Mouse (Mus musculus) cerebellum, adult (tissue): ENCODE data around the gene Tm4sf5.
"Not testable (repeated sequence)": the region's sequence is repeated elsewhere in the genome, so short reads cannot be mapped to it uniquely, and the experiment has no call there.

Source experiments
- ATAC-seq: cut with Nextera tagmentation; 2 replicates; pipeline ENCODE4 v1.9.2; 2017; ENCODE audit warnings: mild to moderate bottlenecking, moderate library complexity, mixed read lengths; ENCODE audit not compliant: insufficient number of reproducible peaks, low FRiP score, low TSS enrichment

The Tm4sf5 gene

GRCm38 (mm10) chr11:70509753-70510564 lies 4.9 kb downstream of the Tm4sf5 start:
- ATAC-seq = peak; percentile 61; the same call in 1 of the 2 replicates

GRCm38 (mm10) chr11:70511242-70511641 lies 6.2 kb downstream of the Tm4sf5 start:
- no peak for ATAC-seq

- ATAC-seq = no peak
Measured at GRCm38 (mm10) chr11:70511825-70512224, 6.8 kb downstream of the Tm4sf5 start.

DNA sequence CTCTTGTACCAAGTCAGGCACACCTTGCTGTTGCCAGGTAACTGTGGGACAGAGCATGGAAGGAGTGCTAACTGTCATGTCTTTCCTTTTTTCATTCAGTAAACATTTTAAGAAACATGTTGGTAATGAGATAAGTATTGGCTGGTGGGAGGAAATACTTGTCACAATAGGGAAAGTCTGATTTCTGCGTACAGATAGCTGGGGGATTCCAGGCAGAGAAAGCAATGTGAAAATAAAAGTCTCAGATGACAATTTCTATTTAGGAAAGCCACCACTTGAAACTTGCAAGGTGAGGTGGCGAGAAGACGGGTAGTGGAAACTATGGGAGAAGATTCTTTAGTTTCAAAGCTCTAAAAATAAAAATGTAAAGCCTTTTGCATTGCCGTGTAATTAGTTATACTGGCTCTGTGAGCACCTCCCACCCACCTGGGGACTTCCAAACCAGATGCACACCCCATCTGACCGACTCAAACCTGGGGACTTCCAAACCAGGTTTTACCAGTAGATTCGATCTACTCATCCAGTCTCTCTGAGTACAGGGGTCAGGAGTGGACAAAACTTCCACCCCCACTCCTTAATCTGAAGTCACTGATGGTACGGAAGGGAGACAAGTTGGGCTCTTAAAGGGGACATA lies 7.8 kb downstream of the Tm4sf5 start:
- no peak for ATAC-seq

GRCm38 (mm10) chr11:70513520-70513919 lies 8.5 kb downstream of the Tm4sf5 start:
- no peak for ATAC-seq

DNA sequence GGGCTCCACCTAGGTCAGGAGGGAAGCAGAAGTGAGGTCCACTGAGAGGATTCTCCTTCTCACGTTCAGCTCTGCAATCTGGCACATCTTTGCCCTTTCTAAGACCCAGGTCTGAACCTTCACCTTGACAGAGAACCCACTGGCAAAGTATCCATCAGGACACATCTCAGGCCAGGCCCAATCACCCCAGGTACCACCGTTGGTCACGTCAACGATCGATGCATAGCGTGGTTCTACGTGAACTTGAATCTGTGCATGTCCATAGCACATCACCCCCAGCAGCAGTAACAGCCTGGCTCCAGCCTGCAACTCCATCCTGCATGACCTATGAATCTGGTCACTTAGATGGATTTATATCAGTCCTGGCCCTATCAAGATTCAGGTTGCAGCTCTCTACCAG lies 9.2 kb downstream of the Tm4sf5 start, which contains the start of gene Vmo1:
Gene Vmo1, minus strand, starts transcription at position 329 of the 400 bp plus-strand sequence.
- ATAC-seq = no peak

GRCm38 (mm10) chr11:70516352-70516751 lies 11.3 kb downstream of the Tm4sf5 start:
- no peak for ATAC-seq

DNA sequence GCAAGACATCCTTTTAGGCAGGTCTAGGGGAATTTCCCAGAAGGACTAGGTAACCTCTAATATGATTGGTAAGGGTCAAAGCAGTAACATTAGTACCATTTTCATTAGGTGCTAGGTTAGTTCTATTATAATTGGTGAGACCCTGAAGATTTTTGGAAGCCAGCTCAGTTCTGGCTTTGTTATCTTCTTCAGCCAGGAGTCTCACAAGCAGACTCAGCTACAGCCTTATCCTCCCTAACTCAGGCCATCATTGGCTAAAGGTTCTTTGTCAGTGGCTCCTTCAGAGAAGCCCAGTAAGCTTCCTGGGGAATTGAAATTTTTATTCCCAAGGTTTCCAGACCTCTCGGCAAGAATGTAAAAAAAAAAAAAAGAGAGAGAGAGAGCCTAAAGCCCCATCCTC lies 13.4 kb downstream of the Tm4sf5 start:
- ATAC-seq = no peak

DNA sequence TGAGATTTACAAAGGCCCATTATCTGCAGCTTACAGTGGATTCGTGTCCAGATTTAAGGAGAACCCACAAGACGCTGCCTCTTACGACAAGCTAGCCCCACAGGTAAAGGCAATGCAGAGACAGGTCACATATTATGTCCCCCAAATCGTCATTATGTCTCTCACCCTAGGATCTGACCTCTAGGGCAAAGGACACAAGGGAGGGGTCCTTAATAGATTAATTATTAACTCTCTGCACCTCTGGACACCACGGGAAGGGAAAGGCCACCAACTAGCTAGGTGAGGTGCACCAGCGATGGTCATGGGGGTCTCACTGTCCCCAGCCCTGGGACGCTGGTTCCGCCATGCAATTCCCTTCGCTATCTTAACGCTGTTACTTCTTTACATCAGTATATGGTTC lies 13.9 kb downstream of the Tm4sf5 start, which contains the start of gene Gltpd2:
Gene Gltpd2, plus strand, starts transcription at position 274 of the 400 bp plus-strand sequence.
- no peak for ATAC-seq

- ATAC-seq = no peak
Measured at GRCm38 (mm10) chr11:70520178-70520769, 15.2 kb downstream of the Tm4sf5 start.

- not testable (repeated sequence) for ATAC-seq
Measured at GRCm38 (mm10) chr11:70523306-70523989, 18.4 kb downstream of the Tm4sf5 start.

DNA sequence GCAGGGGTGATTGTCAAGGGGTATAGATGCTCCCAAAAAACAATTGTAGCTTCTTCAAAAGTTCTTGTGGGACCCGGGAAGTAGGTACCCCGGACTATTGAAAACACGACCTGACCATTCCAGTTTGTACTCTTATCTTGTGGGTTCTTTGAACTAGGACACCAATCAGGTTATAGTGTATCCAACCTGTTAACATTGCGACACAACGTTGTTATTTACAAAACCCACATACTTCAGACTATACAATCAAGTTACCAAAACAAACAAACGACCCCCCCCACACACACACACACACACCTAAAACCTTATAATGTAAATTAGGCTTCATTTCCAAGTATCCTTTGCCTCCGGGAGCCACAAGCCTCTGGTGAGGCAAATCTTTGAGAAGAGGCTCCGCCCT lies 19.7 kb downstream of the Tm4sf5 start:
- peak; percentile 29; the same call in 1 of the 2 replicates for ATAC-seq

DNA sequence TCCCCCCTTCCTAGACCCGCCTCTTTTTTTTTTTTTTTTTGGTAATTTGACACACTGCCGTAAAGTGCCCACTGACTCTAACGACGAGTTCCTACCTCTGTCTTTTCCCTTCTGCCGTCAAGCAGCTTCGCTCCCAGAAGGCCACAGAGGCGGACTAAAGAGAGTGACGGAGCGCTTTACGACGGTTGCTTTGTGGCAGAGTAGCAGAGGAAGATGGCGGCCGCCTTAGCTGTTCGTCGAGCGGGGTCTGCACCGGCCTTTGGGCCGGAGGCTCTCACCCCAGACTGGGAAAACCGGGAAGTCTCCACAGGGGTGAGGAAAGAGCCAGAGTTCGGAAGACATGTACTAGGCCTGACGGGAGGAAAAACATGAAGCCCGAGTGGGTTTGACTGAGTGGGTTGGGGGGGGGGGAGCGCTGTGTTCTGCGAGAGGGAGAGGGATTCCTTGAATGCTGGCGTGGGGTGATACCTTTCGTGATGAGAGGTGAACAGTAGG lies 20.2 kb downstream of the Tm4sf5 start, which contains the start of gene Psmb6:
Gene Psmb6, plus strand, starts transcription at position 184 of the 495 bp plus-strand sequence.
- peak; percentile 97 for ATAC-seq

DNA sequence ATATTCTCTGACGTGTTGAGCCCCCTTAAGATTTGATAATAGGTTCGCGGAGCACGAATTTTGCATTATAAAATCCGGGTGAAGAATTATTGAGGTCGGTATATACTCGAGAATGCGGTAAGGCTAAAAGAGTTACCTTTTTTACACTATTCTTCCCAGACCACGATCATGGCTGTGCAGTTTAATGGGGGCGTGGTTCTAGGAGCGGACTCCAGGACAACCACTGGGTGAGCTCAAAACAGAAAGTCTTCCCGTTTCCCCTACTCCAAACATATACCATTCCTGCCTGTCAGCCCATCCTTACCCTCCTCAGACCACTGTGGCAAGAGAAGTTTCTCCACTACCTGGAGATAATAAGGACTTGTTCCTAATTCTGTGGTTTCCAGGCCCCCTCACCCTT lies 20.7 kb downstream of the Tm4sf5 start:
- ATAC-seq = no peak

GRCm38 (mm10) chr11:70526211-70526610 lies 21.2 kb downstream of the Tm4sf5 start:
- ATAC-seq = no peak

- no peak for ATAC-seq
Measured at GRCm38 (mm10) chr11:70528610-70529009, 23.6 kb downstream of the Tm4sf5 start.

DNA sequence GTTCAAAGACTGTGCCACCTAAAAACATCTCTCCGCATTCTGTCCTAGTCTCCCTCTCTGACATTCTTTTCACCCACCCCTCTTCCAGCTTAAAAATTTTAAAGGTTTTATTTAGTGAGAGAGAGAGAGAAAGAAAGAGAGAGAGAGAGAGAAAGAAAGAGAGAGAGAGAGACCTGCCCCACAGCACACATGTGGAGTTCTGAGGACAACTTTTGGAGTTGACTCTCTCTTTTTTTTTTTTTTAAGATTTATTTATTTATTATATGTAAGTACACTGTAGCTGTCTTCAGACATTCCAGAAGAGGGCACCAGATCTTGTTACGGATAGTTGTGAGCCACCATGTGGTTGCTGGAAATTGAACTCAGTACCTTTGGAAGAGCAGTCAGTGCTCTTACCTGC lies 26.0 kb downstream of the Tm4sf5 start:
- ATAC-seq = not testable (repeated sequence)

DNA sequence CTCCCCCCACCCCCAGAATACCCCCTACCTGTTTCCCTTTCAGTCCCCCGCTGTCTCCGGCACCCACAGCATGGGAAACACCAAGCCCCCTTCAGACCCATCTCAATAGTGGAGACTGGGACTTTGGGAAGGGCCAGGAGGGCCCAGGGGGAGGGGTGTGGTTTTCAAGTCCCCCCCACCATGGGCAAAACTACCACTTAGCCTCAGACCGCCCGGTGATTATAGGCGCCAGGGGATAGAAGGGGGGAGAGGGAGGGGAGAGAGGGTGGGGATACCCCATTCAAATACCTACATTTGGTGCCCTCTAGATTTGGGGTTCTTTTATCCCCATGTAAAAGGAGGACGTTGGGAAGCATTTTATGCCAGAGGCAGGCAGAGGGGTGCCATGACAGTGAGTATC lies 27.8 kb downstream of the Tm4sf5 start, which contains the start of gene Gm40193:
Gene Gm40193, minus strand, starts transcription at position 101 of the 400 bp plus-strand sequence.
- ATAC-seq = no peak

GRCm38 (mm10) chr11:70539423-70539822 lies 34.4 kb downstream of the Tm4sf5 start:
- ATAC-seq = no peak

DNA sequence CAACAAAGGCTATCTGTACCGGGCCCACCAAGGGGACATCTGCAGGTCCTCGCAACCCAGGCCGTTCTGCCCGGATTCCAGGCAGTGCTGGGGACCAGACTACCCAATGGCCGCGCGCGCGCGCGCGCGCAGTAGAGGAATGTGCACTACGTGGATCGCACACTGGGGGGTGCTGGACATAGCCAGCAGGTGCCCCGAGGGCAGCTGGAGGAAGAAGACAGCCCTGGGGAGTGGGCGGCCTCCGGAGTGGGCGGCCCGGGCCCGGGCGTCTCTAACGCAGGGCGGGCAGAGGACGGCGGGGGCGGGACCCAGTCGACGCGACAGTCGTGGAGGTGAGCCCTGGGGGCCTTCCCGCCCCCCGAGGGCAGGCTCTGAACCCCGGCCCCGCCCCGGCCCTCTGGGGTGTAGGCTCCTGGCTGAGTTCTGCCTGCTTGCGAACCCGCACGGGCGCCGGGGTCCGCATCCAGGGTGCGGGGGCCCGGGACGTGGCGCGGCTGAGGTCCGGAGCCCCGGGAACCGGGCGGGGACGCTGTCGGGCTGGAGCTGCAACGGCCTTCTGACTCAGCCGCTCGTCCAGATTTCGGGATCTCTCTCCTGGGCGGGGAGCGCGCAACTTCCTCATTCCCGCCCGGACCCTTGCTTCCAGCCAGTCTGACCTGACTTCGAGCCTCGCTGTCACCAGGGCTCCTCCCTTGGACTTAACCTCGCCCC lies 35.0 kb downstream of the Tm4sf5 start, which contains the start of gene Pld2:
Gene Pld2, plus strand, starts transcription at position 188 of the 711 bp plus-strand sequence.
- ATAC-seq = no peak
